In genomic region chr13:40709321-40710061, GRCm38 (mm10) we compare ENCODE assay signal across 14 mouse cellular contexts. TPM values are rescaled to one million over a fixed set of nuclear protein-coding genes. Genes with fewer than 3 reads are reported as not detected.
DNase-seq lines count a peak whose midpoint lies in the region; ATAC-seq and TF ChIP-seq lines count a peak whose summit lies in the region.
"Had no signal": no experiment of that assay in that cellular context is flagged by ENCODE, and none has a peak within 500 bp of the region (broad histone marks: within the 10 kb centered on the region; RNA-seq: fewer than 3 reads in every experiment).

No protein-coding gene starts in this region.

- H3K9me3 ChIP-seq in E14TG2a.4 (ENCODE audit: low read length), result no peaks in the 10 kb centered on the region
- no peaks in the 10 kb centered on the region for H3K9me3 ChIP-seq in embryonic facial prominence, embryonic 12.5 days
- H3K9me3 ChIP-seq in hindbrain, embryonic 14.5 days (ENCODE audit: control insufficient read depth, low read length), result no peaks in the 10 kb centered on the region
- H3K9me3 ChIP-seq in midbrain, embryonic 14.5 days (ENCODE audit: control insufficient read depth, low read length), result no peaks in the 10 kb centered on the region
- H3K9me3 ChIP-seq: liver, embryonic 15.5 days had no signal

- 0 out of 2 replicates have a peak overlapping the region, but pooled peaks have one; percentile 20 for H3K4me3 ChIP-seq in E14TG2a.4 (replicated peaks; ENCODE audit: low read length)
- peak overlapping the region; percentile 20 for H3K4me3 ChIP-seq in embryonic facial prominence, embryonic 12.5 days
- H3K4me3 ChIP-seq in hindbrain, embryonic 14.5 days (replicated peaks; ENCODE audit: low read length), result no peak overlapping the region
- no peak overlapping the region for H3K4me3 ChIP-seq in midbrain, embryonic 14.5 days (replicated peaks; ENCODE audit: low read depth, low read length)
- H3K4me3 ChIP-seq: liver, embryonic 15.5 days had no signal

- no peak for DNase-seq in hindbrain, embryonic 14.5 days (ENCODE audit: low spot score)
- DNase-seq in midbrain, embryonic 14.5 days, result peak; percentile 32
- no peak for DNase-seq in urinary bladder, postnatal 25 days (ENCODE audit: low spot score)
- no peak for DNase-seq in cerebellum, adult 9-10 months
- DNase-seq in lung, adult 18-20 months, result no peak
- DNase-seq in layer of hippocampus, adult 9-11 months, result no peak
- DNase-seq: gastrocnemius, postnatal 10 days; kidney, adult 18-20 months; right cerebral cortex, postnatal 14 days had no signal

- no peaks in the 10 kb centered on the region for H3K36me3 ChIP-seq in E14TG2a.4 (ENCODE audit: insufficient read depth, low read length)
- no peaks in the 10 kb centered on the region for H3K36me3 ChIP-seq in embryonic facial prominence, embryonic 12.5 days
- H3K36me3 ChIP-seq in hindbrain, embryonic 14.5 days (replicated peaks; ENCODE audit: control insufficient read depth, insufficient read depth), result no peaks in the 10 kb centered on the region
- no peaks in the 10 kb centered on the region for H3K36me3 ChIP-seq in midbrain, embryonic 14.5 days (ENCODE audit: control insufficient read depth, insufficient read depth, low read length)
- H3K36me3 ChIP-seq: liver, embryonic 15.5 days had no signal

- H3K4me1 ChIP-seq in E14TG2a.4 (replicated peaks; ENCODE audit: low read depth, low read length), result peaks cover 96% of the 10 kb centered on the region
- peaks cover 22% of the 10 kb centered on the region; the same call in 1 of the 2 replicates for H3K4me1 ChIP-seq in embryonic facial prominence, embryonic 12.5 days
- 0 out of 2 replicates have a peak, but pooled peaks cover 3% of the 10 kb centered on the region for H3K4me1 ChIP-seq in hindbrain, embryonic 14.5 days (replicated peaks; ENCODE audit: control insufficient read depth, insufficient read depth, low read length)
- H3K4me1 ChIP-seq in midbrain, embryonic 14.5 days (ENCODE audit: control insufficient read depth, insufficient read depth, low read length), result no peaks in the 10 kb centered on the region
- H3K4me1 ChIP-seq: liver, embryonic 15.5 days had no signal

- ATAC-seq in embryonic facial prominence, embryonic 12.5 days (ENCODE audit: insufficient number of reproducible peaks, insufficient read depth, low FRiP score, low TSS enrichment), result no peak
- ATAC-seq in hindbrain, embryonic 14.5 days (ENCODE audit: low FRiP score), result no peak; the same call in 1 of the 2 replicates
- ATAC-seq in midbrain, embryonic 14.5 days (ENCODE audit: low FRiP score, low TSS enrichment), result 0 out of 2 replicates have a peak, but pooled peaks have one; percentile 38

- peak overlapping the region; percentile 45 for H3K4me2 ChIP-seq in embryonic facial prominence, embryonic 12.5 days (replicated peaks)
- H3K4me2 ChIP-seq in hindbrain, embryonic 14.5 days (replicated peaks), result peak overlapping the region; percentile 38; the same call in 1 of the 2 replicates
- peak overlapping the region; percentile 37 for H3K4me2 ChIP-seq in midbrain, embryonic 14.5 days (ENCODE audit: low read length)
- H3K4me2 ChIP-seq: liver, embryonic 15.5 days had no signal

- no peak overlapping the region for H3K9ac ChIP-seq in embryonic facial prominence, embryonic 12.5 days
- H3K9ac ChIP-seq in hindbrain, embryonic 14.5 days, result no peak overlapping the region
- H3K9ac ChIP-seq in midbrain, embryonic 14.5 days (replicated peaks; ENCODE audit: low read length), result no peak overlapping the region
- H3K9ac ChIP-seq: liver, embryonic 15.5 days had no signal

- no peak for TF ChIP-seq CTCF in E14TG2a.4 (conservative IDR thresholded peaks at IDR 0.05; ENCODE audit: low read length)

- H3K27ac ChIP-seq in embryonic facial prominence, embryonic 12.5 days, result no peak overlapping the region
- H3K27ac ChIP-seq in hindbrain, embryonic 14.5 days, result no peak overlapping the region
- H3K27ac ChIP-seq in midbrain, embryonic 14.5 days (replicated peaks; ENCODE audit: low read depth, low read length), result no peak overlapping the region; the same call in 1 of the 2 replicates
- H3K27ac ChIP-seq: liver, embryonic 15.5 days; stomach, postnatal 0 days had no signal

- 1% methylated on average over 21 of the region's 21 CpGs for WGBS in embryonic facial prominence, embryonic 12.5 days
- WGBS in hindbrain, embryonic 14.5 days, result 1% methylated on average over 21 of the region's 21 CpGs
- 1% methylated on average over 21 of the region's 21 CpGs for WGBS in midbrain, embryonic 14.5 days

- peaks cover 86% of the 10 kb centered on the region for H3K27me3 ChIP-seq in E14TG2a.4 (ENCODE audit: insufficient read depth, low read length)
- H3K27me3 ChIP-seq in embryonic facial prominence, embryonic 12.5 days, result peaks cover 77% of the 10 kb centered on the region
- peaks cover 92% of the 10 kb centered on the region for H3K27me3 ChIP-seq in hindbrain, embryonic 14.5 days (ENCODE audit: control insufficient read depth, insufficient read depth, low read length)
- peaks cover 90% of the 10 kb centered on the region for H3K27me3 ChIP-seq in midbrain, embryonic 14.5 days (ENCODE audit: control insufficient read depth, insufficient read depth, low read length)

RNA-seq across cellular contexts. Expression of gene Tfap2a, which starts 28.7 kb away (rescaled TPM):
- 8.5 and 9.5 TPM in 2 replicates for polyA plus RNA-seq in embryonic facial prominence, embryonic 12.5 days (2016; fragmentation: Nextera tagmentation; extraction: Ambion mirVana)
- 9.6 and 10.5 TPM in 2 replicates for polyA plus RNA-seq in hindbrain, embryonic 14.5 days (2014; fragmentation: Nextera tagmentation; extraction: Ambion mirVana)
- polyA plus RNA-seq in midbrain, embryonic 14.5 days (2014; fragmentation: Nextera tagmentation; extraction: Ambion mirVana), result 11.6 and 11.8 TPM in 2 replicates
- polyA plus RNA-seq: heart, postnatal 0 days; liver, embryonic 15.5 days had no signal

Comparison
In these comparisons a context has a peak if more than half of its experiments do, and no peak if none do; other contexts are left out.
1. H3K4me3 ChIP-seq: peak in E14TG2a.4 (single experiment) and embryonic facial prominence, embryonic 12.5 days (single experiment); none in hindbrain, embryonic 14.5 days (single experiment) and midbrain, embryonic 14.5 days (single experiment).
2. Peak in every context shown above with its lines, with median percentiles within 50 percentile points of each other: H3K4me2 ChIP-seq.